Mouse (Mus musculus) myocyte (in vitro differentiated cells): ENCODE results near the gene Mlph.

Source experiments
- MYOD1 ChIP-seq, 3 experiments: IDR thresholded peaks; one replicate each; pipeline ENCODE4 v1.6.1; 2011; ENCODE audit warnings: control low read depth in 2 of 3, low read depth in 2 of 3, mild to moderate bottlenecking in 2 of 3, moderate library complexity in 1 of 3; ENCODE audit not compliant: insufficient read length in 2 of 3, control insufficient read depth in 1 of 3
- POLR2A ChIP-seq: IDR thresholded peaks from one replicate; pipeline ENCODE4 v1.6.1; 2011; ENCODE audit warnings: low read depth, mild to moderate bottlenecking, control low read depth, moderate library complexity; ENCODE audit not compliant: insufficient read length
- POLR2AphosphoS2 ChIP-seq: IDR thresholded peaks from one replicate; pipeline ENCODE4 v1.6.1; 2011; ENCODE audit warnings: low read depth, control low read depth; ENCODE audit not compliant: insufficient read length
- SRF ChIP-seq: IDR thresholded peaks from one replicate; pipeline ENCODE4 v1.6.1; 2011; ENCODE audit warnings: low read depth; ENCODE audit not compliant: control insufficient read depth, insufficient read length

DNA sequence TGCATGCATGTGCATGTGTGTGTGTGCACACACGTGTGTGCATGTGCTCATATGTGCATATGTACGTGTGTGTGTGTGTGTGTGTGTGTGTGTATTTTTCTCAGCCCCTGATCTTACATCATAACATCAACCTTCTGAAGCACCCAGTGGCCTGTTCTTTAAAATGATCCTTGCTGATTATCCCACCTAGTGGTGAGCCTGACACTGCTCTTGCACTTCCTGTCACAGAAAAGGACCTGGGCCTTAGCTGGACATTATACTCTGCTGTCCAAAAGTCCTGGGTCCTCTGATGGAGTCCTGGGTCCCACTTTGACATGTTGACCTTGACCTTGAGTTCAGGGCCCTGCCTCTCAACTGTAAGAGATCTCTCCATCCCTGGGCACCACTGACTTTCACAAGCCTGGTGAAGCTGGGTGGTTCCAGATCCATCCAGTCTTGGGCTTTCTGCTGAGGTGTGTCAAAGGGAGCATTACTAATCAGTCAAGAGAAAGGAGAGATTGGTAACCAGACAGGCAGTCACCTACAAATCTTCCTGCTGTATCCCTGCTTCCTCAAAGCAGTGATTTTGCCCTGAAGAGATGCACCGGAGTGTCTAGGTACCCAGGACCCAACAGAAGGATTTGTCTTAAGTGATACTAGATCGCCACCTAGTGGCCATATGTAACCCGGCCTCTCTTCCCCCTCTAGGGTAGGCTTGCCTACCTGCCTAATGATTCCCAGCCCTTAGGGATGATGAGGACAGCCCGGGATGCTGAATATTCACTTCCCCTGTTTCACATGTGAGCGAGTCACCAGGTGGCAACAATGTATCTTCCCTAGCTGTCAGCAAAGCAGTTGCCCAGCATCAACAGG is 41.6 kb downstream of the Mlph start:
- no peak for TF ChIP-seq POLR2AphosphoS2
- TF ChIP-seq POLR2A, result no peak
- TF ChIP-seq SRF, result no peak
- TF ChIP-seq MYOD1 (IDR thresholded peaks at IDR 0.05; ENCODE audit: control insufficient read depth in 1 of 3, insufficient read length in 2 of 3, low read depth in 2 of 3), result no peak
